Mouse (Mus musculus) liver, adult 2 months (tissue): ENCODE data around the gene Rpl18. TPM values are rescaled to one million over a fixed set of nuclear protein-coding genes. Genes with fewer than 3 reads are reported as not detected.

Source experiments
- DNase-seq: peaks from one replicate; pipeline ENCODE4 v3.0.0-alpha.2; 2011; ENCODE audit warnings: low read depth, low spot score; ENCODE audit errors: extremely low read depth
- H3K27ac ChIP-seq: fragments of 200-500 bp; replicated peaks from 2 replicates; pipeline ENCODE4 v1.5.1; 2012; ENCODE audit warnings: low read depth, mild to moderate bottlenecking, control low read depth, inconsistent platforms, low read length; ENCODE audit not compliant: insufficient read depth
- H3K27me3 ChIP-seq: fragments of 200-500 bp; 2 replicates; pipeline ENCODE4 v1.6.1; 2012; ENCODE audit warnings: mild to moderate bottlenecking, moderate library complexity, low read length, inconsistent platforms; ENCODE audit not compliant: control insufficient read depth, insufficient read depth
- H3K36me3 ChIP-seq: fragments of 200-500 bp; 2 replicates; pipeline ENCODE4 v1.6.1; 2012; ENCODE audit warnings: low read length, inconsistent platforms; ENCODE audit not compliant: control insufficient read depth, insufficient read depth
- H3K4me1 ChIP-seq: fragments of 200-500 bp; 2 replicates; pipeline ENCODE4 v1.6.1; 2011; ENCODE audit warnings: low read length; ENCODE audit not compliant: control insufficient read depth, insufficient read depth
- H3K4me3 ChIP-seq: fragments of 200-500 bp; 2 replicates; pipeline ENCODE4 v1.5.1; 2011; ENCODE audit warnings: low read depth, mild to moderate bottlenecking, control low read depth, low read length, moderate library complexity; ENCODE audit not compliant: insufficient read depth
- H3K79me2 ChIP-seq: fragments of 200-500 bp; 2 replicates; pipeline ENCODE4 v1.6.1; 2012; ENCODE audit warnings: inconsistent platforms, mild to moderate bottlenecking, low read length, moderate library complexity; ENCODE audit not compliant: control insufficient read depth, insufficient read depth
- H3K9ac ChIP-seq: fragments of 200-500 bp; 2 replicates; pipeline ENCODE4 v1.6.1; 2012; ENCODE audit warnings: low read depth, mild to moderate bottlenecking, control low read depth, inconsistent platforms, low read length
- CTCF ChIP-seq: fragments of 200-500 bp; IDR thresholded peaks from 2 replicates; pipeline ENCODE4 v1.5.1; 2011; ENCODE audit warnings: low read depth, low read length, control low read depth
- POLR2A ChIP-seq: fragments of 200-500 bp; IDR thresholded peaks from 2 replicates; pipeline ENCODE4 v1.6.1; 2011; ENCODE audit warnings: low read length, control low read depth; ENCODE audit not compliant: insufficient read depth; ENCODE audit errors: extremely low read depth
- WGBS: fragments of 180-500 bp; shearing (Covaris S2); methylation state at CpG from one replicate; pipeline ENCODE4 v1.1.7; 2018; 5-methylcytosine and 5-hydroxymethylcytosine counted together
- polyA plus RNA-seq: library from polyadenylated mRNA; depleted of rRNA; stranded (reverse); fragments of >200 nt; gene quantifications from 2 replicates; pipeline ENCODE4 v1.2.3, GENCODE M21; 2012
- total RNA-seq: library from RNA; depleted of rRNA; stranded (reverse); fragments of >200 nt; gene quantifications from 2 replicates; pipeline ENCODE4 v1.2.3, GENCODE M21; 2014

The Rpl18 gene
- total and polyA plus RNA-seq, 2 experiments: 366 to 436 TPM

DNA sequence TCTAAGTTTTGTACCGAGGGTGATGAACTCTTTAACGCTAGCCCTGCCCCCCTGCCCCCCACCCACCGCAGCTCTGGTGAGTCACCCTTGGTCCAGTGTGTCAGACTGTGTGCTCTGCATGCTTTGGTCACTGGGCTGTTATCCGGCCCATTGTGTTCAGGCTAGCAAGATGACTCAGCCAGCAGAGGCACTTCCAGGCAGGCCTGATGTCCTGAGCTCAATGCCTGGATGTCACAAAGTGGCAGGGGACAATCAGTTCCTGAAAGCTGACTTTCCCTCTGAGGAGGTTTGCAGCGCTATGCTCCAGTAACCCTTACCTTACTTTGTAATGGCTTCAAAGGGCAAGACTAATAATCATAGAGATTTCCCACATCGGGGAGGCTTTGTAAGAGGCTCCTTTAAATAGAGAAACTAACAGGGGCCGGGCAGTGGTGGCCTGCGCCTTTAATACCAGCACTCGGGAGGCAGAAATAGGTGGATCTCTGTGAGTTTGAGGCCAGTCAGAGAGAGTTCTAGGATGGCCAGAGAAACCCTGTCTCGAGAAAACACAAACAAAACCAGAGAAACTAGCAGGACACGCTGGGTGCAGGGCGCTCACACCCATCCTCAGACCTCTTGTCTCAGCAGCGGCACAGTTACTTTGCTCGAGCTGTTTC lies 35.2 kb upstream of the Rpl18 start:
- no peaks in the 10 kb centered on the region for H3K27me3 ChIP-seq
- DNase-seq: no peak
- TF ChIP-seq CTCF: no peak
- TF ChIP-seq POLR2A: no peak
- H3K36me3 ChIP-seq: no peaks in the 10 kb centered on the region
- no peaks in the 10 kb centered on the region for H3K4me1 ChIP-seq
- H3K79me2 ChIP-seq: no peaks in the 10 kb centered on the region
- H3K4me3 ChIP-seq: no peak overlapping the region
- 78% methylated on average over 14 of the region's 14 CpGs for WGBS
- no peak overlapping the region for H3K27ac ChIP-seq
- no peak overlapping the region for H3K9ac ChIP-seq

DNA sequence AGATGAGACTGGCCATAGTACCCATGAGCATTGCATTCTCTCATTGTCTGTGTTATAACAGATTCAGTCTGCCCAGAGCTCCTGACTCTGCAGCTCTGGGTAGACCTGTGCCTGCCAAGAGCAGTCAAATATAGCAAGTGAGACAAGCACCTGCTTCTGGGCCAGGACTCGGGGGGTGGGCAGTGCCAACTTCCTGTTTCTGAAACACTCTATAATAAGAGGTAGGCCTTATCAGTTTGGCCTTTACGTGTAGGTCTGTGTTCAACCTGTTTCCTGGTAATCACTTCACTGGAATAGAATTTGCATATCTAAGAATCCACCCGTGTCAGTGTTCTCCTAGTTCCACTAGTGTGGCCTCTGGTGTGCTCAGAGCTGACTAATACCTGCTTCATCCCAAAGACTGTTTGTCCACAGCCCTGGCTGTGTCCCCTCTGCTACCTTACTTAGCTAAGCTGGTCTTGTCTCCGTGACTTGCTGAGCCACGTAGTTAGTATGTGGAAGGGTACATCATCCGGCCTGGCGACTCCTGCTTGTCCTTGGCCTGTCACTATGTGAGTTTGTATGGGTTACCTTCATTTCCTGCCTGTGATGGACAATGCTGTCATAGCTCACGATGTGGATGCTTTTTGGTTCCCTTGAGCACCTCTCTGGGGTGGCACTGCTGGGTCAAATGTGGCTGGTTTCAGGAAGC lies 34.1 kb upstream of the Rpl18 start:
- Histone ChIP-seq H3K27me3 (no peaks in the 10 kb centered on the region), H3K4me1 (no peaks in the 10 kb centered on the region), H3K79me2 (no peaks in the 10 kb centered on the region), H3K27ac (no peak overlapping the region), H3K9ac (no peak overlapping the region), H3K36me3 (no peaks in the 10 kb centered on the region), H3K4me3 (no peak overlapping the region)
- 88% methylated on average over 8 of the region's 8 CpGs for WGBS
- no peak for DNase-seq
- TF ChIP-seq POLR2A: no peak
- no peak for TF ChIP-seq CTCF

DNA sequence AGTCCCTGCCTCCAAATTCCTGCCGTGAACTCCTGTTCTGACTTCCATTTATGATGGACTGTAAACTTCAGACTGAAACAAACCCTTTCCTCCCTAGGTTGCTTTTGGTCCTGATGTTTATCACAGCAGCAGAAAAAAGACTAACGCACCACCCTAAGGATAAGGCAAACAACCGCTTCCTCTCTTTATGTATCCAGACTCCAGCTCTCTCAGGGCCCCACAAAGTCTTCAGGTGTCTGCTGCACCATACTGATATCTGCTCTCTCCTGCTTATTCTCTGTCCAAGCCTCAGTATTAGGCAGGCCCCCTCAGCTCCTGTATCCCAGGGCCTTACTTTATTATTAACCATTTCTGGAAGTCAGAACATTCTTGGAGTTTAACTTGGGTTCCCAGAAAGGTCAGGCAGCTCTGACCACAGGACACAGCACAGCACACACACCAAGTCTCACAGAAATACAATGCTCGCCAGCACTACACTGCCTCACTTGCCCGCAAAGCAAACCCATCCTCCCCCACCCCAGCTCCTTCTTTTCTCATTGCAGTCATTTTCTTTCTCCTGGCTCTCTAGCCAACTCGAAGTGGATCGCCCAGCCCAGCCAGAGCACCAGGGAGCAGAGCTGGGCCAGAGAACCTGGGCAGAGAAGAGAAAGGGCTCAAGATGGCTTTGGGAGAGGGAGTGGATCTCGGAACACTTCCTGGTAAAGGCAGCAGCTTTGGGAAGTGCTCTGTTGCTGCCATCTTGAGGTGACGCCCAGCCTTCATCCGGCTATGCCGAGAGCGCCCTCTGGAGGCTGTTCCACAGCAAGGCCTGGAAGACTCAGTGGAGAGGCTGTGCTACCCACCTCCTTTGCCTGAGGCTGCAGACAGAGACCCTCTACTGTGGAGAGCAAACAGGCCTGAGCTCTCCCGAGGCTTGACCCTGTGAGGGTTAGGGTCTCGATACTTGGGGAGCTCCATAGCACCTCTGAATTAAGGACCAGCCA lies 32.8 kb upstream of the Rpl18 start:
- Histone ChIP-seq H3K36me3 (no peaks in the 10 kb centered on the region), H3K9ac (no peak overlapping the region), H3K27me3 (no peaks in the 10 kb centered on the region), H3K4me1 (peaks cover 2% of the 10 kb centered on the region; the same call in 1 of the 2 replicates), H3K4me3 (no peak overlapping the region), H3K79me2 (no peaks in the 10 kb centered on the region), H3K27ac (no peak overlapping the region)
- TF ChIP-seq CTCF (peak; percentile 99), POLR2A (no peak)
- DNase-seq: peak; percentile 62
- 33% methylated on average over 14 of the region's 14 CpGs for whole genome bisulfite sequencing

DNA sequence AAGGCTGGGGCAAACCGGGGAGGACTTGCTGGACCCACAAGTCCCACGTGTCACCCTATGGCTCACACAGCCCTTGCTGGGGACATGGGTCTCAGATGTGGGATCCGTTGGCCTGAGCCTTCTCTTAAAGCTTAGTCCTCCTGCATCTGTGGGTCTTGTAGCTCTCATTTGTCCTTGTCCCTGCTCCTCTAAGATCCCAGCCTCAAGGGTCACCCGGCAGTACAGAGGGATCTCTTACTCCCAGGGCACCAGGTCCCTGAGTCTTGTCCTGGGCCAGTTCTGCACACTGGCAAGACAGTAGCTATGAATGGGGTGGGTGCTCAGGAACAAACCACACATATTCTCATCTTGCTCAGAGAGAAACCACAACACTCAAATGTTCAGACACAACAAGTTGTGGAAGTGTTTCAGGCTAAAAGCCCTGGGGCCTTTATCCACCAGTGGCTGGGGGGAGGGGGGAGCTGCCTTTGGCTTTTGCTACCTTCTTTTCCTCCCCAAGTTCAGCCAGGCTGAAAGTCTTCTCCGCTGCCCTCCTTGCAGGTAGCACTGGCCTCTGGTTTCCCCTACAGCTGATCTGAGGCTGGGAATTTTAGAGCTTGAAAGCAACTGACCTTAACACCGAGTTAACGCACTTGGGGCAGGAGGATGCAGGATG lies 31.7 kb upstream of the Rpl18 start, which contains the start of gene Ntn5:
Ntn5 (plus strand) TSS at position 627 of the 655 bp plus-strand sequence.
- 79% methylated on average over 7 of the region's 7 CpGs for WGBS

DNA sequence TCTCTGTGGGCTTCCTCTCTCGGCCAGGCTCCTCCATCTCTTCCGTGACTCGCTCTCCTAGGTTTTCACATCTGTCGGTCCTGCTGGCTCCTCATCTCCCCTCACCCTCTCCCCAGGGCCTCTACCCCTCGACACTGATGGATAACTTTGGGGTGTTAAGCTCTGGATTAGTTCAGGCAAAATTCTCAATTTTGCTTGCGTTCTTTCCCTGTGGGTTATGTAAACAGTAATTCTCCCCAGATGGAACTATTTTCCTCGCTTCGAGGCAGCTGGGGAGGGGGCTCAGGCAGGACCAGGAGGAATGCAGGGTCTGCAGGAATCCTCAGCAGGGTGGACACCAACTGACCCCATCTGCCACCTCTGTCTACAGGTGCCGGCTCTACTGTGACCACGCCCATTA lies 29.4 kb upstream of the Rpl18 start:
- Histone ChIP-seq H3K9ac (no peak overlapping the region), H3K27me3 (no peaks in the 10 kb centered on the region), H3K4me1 (peaks cover 2% of the 10 kb centered on the region; the same call in 1 of the 2 replicates), H3K27ac (no peak overlapping the region), H3K4me3 (no peak overlapping the region), H3K79me2 (no peaks in the 10 kb centered on the region), H3K36me3 (no peaks in the 10 kb centered on the region)
- WGBS: 67% methylated on average over 10 of the region's 10 CpGs
- TF ChIP-seq POLR2A (no peak), CTCF (no peak)
- DNase-seq: no peak

More for the DNA sequence above, 31.7 kb upstream of the Rpl18 start, which contains the start of gene Ntn5:
- Histone ChIP-seq H3K27me3 (no peaks in the 10 kb centered on the region), H3K36me3 (no peaks in the 10 kb centered on the region), H3K4me1 (peaks cover 2% of the 10 kb centered on the region; the same call in 1 of the 2 replicates), H3K79me2 (no peaks in the 10 kb centered on the region), H3K9ac (no peak within 1 kb of the TSS), H3K4me3 (no peak within 1 kb of the TSS), H3K27ac (no peak within 1 kb of the TSS)
- no peak for DNase-seq
- no peak for TF ChIP-seq CTCF
- TF ChIP-seq POLR2A: no peak
